Mouse (Mus musculus) inflammation-experienced regulatory T-cells, adult 6 months (primary cell): ENCODE data around the gene Dmap1. TPM values are rescaled to one million over a fixed set of nuclear protein-coding genes. Genes with fewer than 3 reads are reported as not detected.

Experiments
- polyA plus RNA-seq, 3 experiments: library from polyadenylated mRNA; unstranded; fragments of 100-300 nt; shearing (Covaris generic); gene quantifications; one replicate each; pipeline ENCODE4 v1.2.1; 2017

The Dmap1 gene
- polyA plus RNA-seq, 3 experiments from 2014 or later, result 19.5 to 27.7 (median 21.6) TPM

Other genes with a start within 250 kb of the Dmap1 start
- gene Rnf220, start 185.2 kb downstream of the Dmap1 start, polyA plus RNA-seq, result 10 to 100 TPM; 11.0 to 25.6 (median 21.9) TPM
- gene Eri3, start 131.9 kb downstream of the Dmap1 start, polyA plus RNA-seq, result 10 to 100 TPM; 37.3 to 65.3 (median 61.9) TPM
- not detected for gene Gm12845, start 42.1 kb upstream of the Dmap1 start, polyA plus RNA-seq
- under 1 TPM in 1 of 3 experiments, not detected in 2; 0.15 TPM for gene Klf17, start 83.4 kb upstream of the Dmap1 start, polyA plus RNA-seq
- gene Slc6a9, start 152.2 kb upstream of the Dmap1 start, polyA plus RNA-seq, result not detected
- gene Ccdc24, start 190.3 kb upstream of the Dmap1 start, polyA plus RNA-seq, result not detected
- gene B4galt2, start 201.2 kb upstream of the Dmap1 start, polyA plus RNA-seq, result not detected
- gene Atp6v0b, start 205.1 kb upstream of the Dmap1 start, polyA plus RNA-seq, result 100 to 1,000 TPM in 1 of 3 experiments, 10 to 100 TPM in 2; 75.7 to 115 (median 83.2) TPM
- gene Dph2, start 209.8 kb upstream of the Dmap1 start, polyA plus RNA-seq, result 10 to 100 TPM; 20.1 to 32.4 (median 23.9) TPM
- 10 to 100 TPM; 11.3 to 13.9 (median 12.7) TPM for gene Ipo13, start 232.7 kb upstream of the Dmap1 start, polyA plus RNA-seq
- not detected for gene Artn, start 247.5 kb upstream of the Dmap1 start, polyA plus RNA-seq